Mouse (Mus musculus) adrenal gland, adult 2 months (tissue): ENCODE measurements at regions not wholly inside any gene's neighbourhood (a gene's known extent, or its start where the extent isn't known, plus 50 kb on each side); places are given as distances from the start of the nearest gene placed in this dataset.

Source experiments
- DNase-seq: peaks from one replicate; pipeline ENCODE4 v3.0.0; 2021

- no peak for DNase-seq
These were observed 151.8 kb upstream of the Masp1 start for GRCm38 (mm10) chr16:23672375-23672774.

- no peak for DNase-seq
These were observed 149.5 kb upstream of the Masp1 start for GRCm38 (mm10) chr16:23670161-23670560.

DNA sequence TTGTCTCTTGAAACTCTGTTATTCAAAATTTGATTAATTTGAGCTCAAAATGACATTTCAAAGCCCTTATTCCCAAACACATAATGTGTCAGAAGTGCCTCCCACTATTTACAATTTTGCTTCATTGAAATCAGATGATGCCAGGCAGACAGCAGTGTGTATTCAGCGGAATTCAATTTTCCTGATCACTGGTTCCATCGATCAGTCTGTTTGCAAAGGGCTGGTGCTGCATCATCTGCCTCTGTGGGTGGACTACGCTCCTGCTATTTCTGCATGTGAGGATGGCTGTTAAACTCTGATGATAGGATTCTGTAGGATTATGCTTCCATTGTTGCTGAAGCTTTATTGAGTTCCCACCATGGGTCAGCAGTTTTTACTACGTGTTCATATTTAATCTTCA is 149.0 kb upstream of the Masp1 start:
- no peak for DNase-seq
